In genomic region chr2:22764774-22765387, GRCm38 (mm10) we compare ENCODE assay signal across 18 mouse cellular contexts. TPM values are rescaled to one million over a fixed set of nuclear protein-coding genes. Genes with fewer than 3 reads are reported as not detected.
A peak's percentile ranks its signal among the peaks of the same experiment; 100 is the strongest.
DNase-seq lines count a peak whose midpoint lies in the region; ATAC-seq and TF ChIP-seq lines count a peak whose summit lies in the region.
"Had no signal": no experiment of that assay in that cellular context is flagged by ENCODE, and none has a peak within 500 bp of the region (broad histone marks: within the 10 kb centered on the region; RNA-seq: fewer than 3 reads in every experiment).

No protein-coding gene starts in this region.

- H3K9me3 ChIP-seq in hindbrain, postnatal 0 days (ENCODE audit: low read length), result no peaks in the 10 kb centered on the region
- no peaks in the 10 kb centered on the region for H3K9me3 ChIP-seq in hindbrain, embryonic 12.5 days (replicated peaks)
- H3K9me3 ChIP-seq in midbrain, embryonic 14.5 days (ENCODE audit: control insufficient read depth, low read length), result no peaks in the 10 kb centered on the region
- no peaks in the 10 kb centered on the region; the same call in 1 of the 2 replicates for H3K9me3 ChIP-seq in midbrain, embryonic 10.5 days (replicated peaks)
- no peaks in the 10 kb centered on the region for H3K9me3 ChIP-seq in MEL (replicated peaks; ENCODE audit: insufficient read depth, low read length)
- H3K9me3 ChIP-seq: heart, embryonic 10.5 days; hindbrain, embryonic 15.5 days had no signal

- H3K4me3 ChIP-seq in hindbrain, postnatal 0 days (ENCODE audit: low read length), result no peak overlapping the region
- no peak overlapping the region for H3K4me3 ChIP-seq in hindbrain, embryonic 12.5 days
- H3K4me3 ChIP-seq in midbrain, embryonic 14.5 days (replicated peaks; ENCODE audit: low read depth, low read length), result no peak overlapping the region
- no peak overlapping the region for H3K4me3 ChIP-seq in midbrain, embryonic 10.5 days
- H3K4me3 ChIP-seq in MEL (ENCODE audit: control insufficient read depth in 1 of 2, insufficient read depth in 1 of 2, low read depth in 2 of 2, low read length in 2 of 2), result no peak overlapping the region
- H3K4me3 ChIP-seq: heart, embryonic 10.5 days; hindbrain, embryonic 15.5 days had no signal

- H3K79me2 ChIP-seq in MEL (ENCODE audit: control insufficient read depth, insufficient read depth, low read length, poor library complexity), result no peaks in the 10 kb centered on the region

- TF ChIP-seq CTCF in hindbrain, postnatal 0 days (IDR thresholded peaks at IDR 0.05; ENCODE audit: low read depth), result no peak
- TF ChIP-seq CTCF in MEL (IDR thresholded peaks at IDR 0.05 in 2 of 3, conservative IDR thresholded peaks at IDR 0.05 in 1 of 3; ENCODE audit: control insufficient read depth in 1 of 3, insufficient read depth in 1 of 3, low read depth in 2 of 3, low read length in 3 of 3, poor library complexity in 1 of 3, severe bottlenecking in 1 of 3), result no peak

- TF ChIP-seq POLR2A in MEL (IDR thresholded peaks at IDR 0.05; ENCODE audit: control insufficient read depth in 1 of 2, insufficient read depth in 1 of 2, low read depth in 1 of 2, low read length in 2 of 2, poor library complexity in 1 of 2), result no peak

- 0 out of 2 replicates have a peak, but pooled peaks have one; percentile 38 for ATAC-seq in hindbrain, postnatal 0 days
- ATAC-seq in hindbrain, embryonic 12.5 days (ENCODE audit: low FRiP score), result no peak; the same call in 1 of the 2 replicates
- ATAC-seq in midbrain, embryonic 14.5 days (ENCODE audit: low FRiP score, low TSS enrichment), result no peak
- ATAC-seq: forebrain, postnatal 0 days; liver, postnatal 0 days had no signal

- no peak overlapping the region for H3K27ac ChIP-seq in hindbrain, postnatal 0 days
- no peak overlapping the region for H3K27ac ChIP-seq in hindbrain, embryonic 12.5 days
- H3K27ac ChIP-seq in midbrain, embryonic 14.5 days (replicated peaks; ENCODE audit: low read depth, low read length), result no peak overlapping the region
- H3K27ac ChIP-seq in midbrain, embryonic 10.5 days (replicated peaks), result no peak overlapping the region
- H3K27ac ChIP-seq in MEL (ENCODE audit: control insufficient read depth, low read depth, low read length), result no peak overlapping the region
- H3K27ac ChIP-seq: heart, embryonic 10.5 days; hindbrain, embryonic 15.5 days; kidney, postnatal 0 days had no signal

- TF ChIP-seq RAD21 in MEL (IDR thresholded peaks at IDR 0.05; ENCODE audit: low read depth, low read length), result no peak

- DNase-seq in hindbrain, postnatal 0 days (ENCODE audit: low spot score), result no peak
- DNase-seq in midbrain, embryonic 14.5 days, result peak; percentile 27
- no peak for DNase-seq in midbrain, embryonic 10.5 days (ENCODE audit: low spot score)
- DNase-seq in MEL (ENCODE audit: low read depth, low spot score), result peak; percentile 46
- DNase-seq in layer of hippocampus, adult 9-11 months, result peak; percentile 46
- DNase-seq in ovary, postnatal 10 days (ENCODE audit: low spot score), result no peak
- DNase-seq: cerebellum, postnatal 10 days; forebrain, postnatal 0 days; gastrocnemius, postnatal 36 days; heart, postnatal 10 days; kidney, adult 11 months; liver; liver, postnatal 0 days; lung, postnatal 14 days had no signal

- H3K36me3 ChIP-seq in hindbrain, postnatal 0 days (ENCODE audit: insufficient read depth, low read length), result no peaks in the 10 kb centered on the region
- no peaks in the 10 kb centered on the region for H3K36me3 ChIP-seq in hindbrain, embryonic 12.5 days
- no peaks in the 10 kb centered on the region for H3K36me3 ChIP-seq in midbrain, embryonic 14.5 days (ENCODE audit: control insufficient read depth, insufficient read depth, low read length)
- no peaks in the 10 kb centered on the region for H3K36me3 ChIP-seq in midbrain, embryonic 10.5 days
- H3K36me3 ChIP-seq in MEL (ENCODE audit: control insufficient read depth in 1 of 2, insufficient read depth in 2 of 2, low read length in 2 of 2), result peaks cover 0 to 12% of the 10 kb centered on the region in 2 experiments; a peak in 2 of 4 replicates
- H3K36me3 ChIP-seq: heart, embryonic 10.5 days; hindbrain, embryonic 15.5 days had no signal

- no peaks in the 10 kb centered on the region for H3K27me3 ChIP-seq in hindbrain, postnatal 0 days (ENCODE audit: insufficient read depth, low read length)
- no peaks in the 10 kb centered on the region for H3K27me3 ChIP-seq in hindbrain, embryonic 12.5 days
- no peaks in the 10 kb centered on the region for H3K27me3 ChIP-seq in midbrain, embryonic 14.5 days (ENCODE audit: control insufficient read depth, insufficient read depth, low read length)
- no peaks in the 10 kb centered on the region for H3K27me3 ChIP-seq in midbrain, embryonic 10.5 days (ENCODE audit: low read depth, poor library complexity, severe bottlenecking)
- no peaks in the 10 kb centered on the region for H3K27me3 ChIP-seq in MEL (ENCODE audit: control insufficient read depth in 1 of 2, insufficient read depth in 2 of 2, low read length in 2 of 2)
- H3K27me3 ChIP-seq: hindbrain, embryonic 15.5 days had no signal

- WGBS in hindbrain, postnatal 0 days, result 58% methylated on average over 5 of the region's 5 CpGs
- 71% methylated on average over 5 of the region's 5 CpGs for WGBS in hindbrain, embryonic 12.5 days
- 59% methylated on average over 5 of the region's 5 CpGs for WGBS in midbrain, embryonic 14.5 days
- WGBS in midbrain, embryonic 10.5 days, result 79% methylated on average over 5 of the region's 5 CpGs

- no peak overlapping the region for H3K9ac ChIP-seq in hindbrain, postnatal 0 days (replicated peaks; ENCODE audit: low read length)
- no peak overlapping the region for H3K9ac ChIP-seq in hindbrain, embryonic 12.5 days
- no peak overlapping the region for H3K9ac ChIP-seq in midbrain, embryonic 14.5 days (replicated peaks; ENCODE audit: low read length)
- no peak overlapping the region for H3K9ac ChIP-seq in MEL (ENCODE audit: control insufficient read depth, low read depth, low read length, poor library complexity, severe bottlenecking)
- H3K9ac ChIP-seq: forebrain, postnatal 0 days; hindbrain, embryonic 15.5 days; liver, postnatal 0 days had no signal

- H3K4me1 ChIP-seq in hindbrain, postnatal 0 days (ENCODE audit: insufficient read depth, low read length), result no peaks in the 10 kb centered on the region
- H3K4me1 ChIP-seq in hindbrain, embryonic 12.5 days, result no peaks in the 10 kb centered on the region
- no peaks in the 10 kb centered on the region for H3K4me1 ChIP-seq in midbrain, embryonic 14.5 days (ENCODE audit: control insufficient read depth, insufficient read depth, low read length)
- H3K4me1 ChIP-seq in midbrain, embryonic 10.5 days, result no peaks in the 10 kb centered on the region
- peaks cover 6 to 14% of the 10 kb centered on the region in 2 experiments for H3K4me1 ChIP-seq in MEL (ENCODE audit: control insufficient read depth in 1 of 2, insufficient read depth in 2 of 2, low read length in 2 of 2)
- H3K4me1 ChIP-seq: heart, embryonic 10.5 days; hindbrain, embryonic 15.5 days had no signal

- peak; percentile 44 to 64 for TF ChIP-seq EP300 in MEL (IDR thresholded peaks at IDR 0.05; ENCODE audit: low read depth in 1 of 2, low read length in 2 of 2)

- no peak overlapping the region for H3K4me2 ChIP-seq in hindbrain, postnatal 0 days (ENCODE audit: low read depth, low read length)
- no peak overlapping the region for H3K4me2 ChIP-seq in hindbrain, embryonic 12.5 days (replicated peaks)
- H3K4me2 ChIP-seq in midbrain, embryonic 14.5 days (ENCODE audit: low read length), result no peak overlapping the region
- H3K4me2 ChIP-seq: hindbrain, embryonic 15.5 days had no signal

TF ChIP-seq in MEL, 35 proteins besides CTCF, POLR2A, EP300 and RAD21:
- TF ChIP-seq ZMIZ1 (IDR thresholded peaks at IDR 0.05; ENCODE audit: low read depth, low read length), result no peak
- no peak for TF ChIP-seq USF1 (IDR thresholded peaks at IDR 0.05; ENCODE audit: low read depth, low read length)
- TF ChIP-seq SIN3A (IDR thresholded peaks at IDR 0.05; ENCODE audit: low read length), result 0 out of 2 replicates have a peak, but pooled peaks have one; percentile 16
- TF ChIP-seq JUND (IDR thresholded peaks at IDR 0.05; ENCODE audit: low read depth, low read length), result no peak
- no peak for TF ChIP-seq POLR2AphosphoS5 (IDR thresholded peaks at IDR 0.05; ENCODE audit: borderline replicate concordance, low read depth, low read length)
- TF ChIP-seq ZNF384 (IDR thresholded peaks at IDR 0.05; ENCODE audit: low read depth, low read length), result peak; percentile 84

RNA-seq across cellular contexts. Expression of gene Apbb1ip, which starts 9.0 kb away (rescaled TPM):
- total RNA-seq in hindbrain, postnatal 0 days (2014; rRNA removed), result 0.10 and 1.0 TPM in 2 replicates
- 1.7 and 2.5 TPM in 2 replicates for polyA plus RNA-seq in hindbrain, postnatal 0 days (2015; fragmentation: Nextera tagmentation; extraction: Ambion mirVana)
- polyA plus RNA-seq in hindbrain, embryonic 12.5 days (2016; fragmentation: Nextera tagmentation; extraction: Ambion mirVana), result 0.65 and 1.7 TPM in 2 replicates
- polyA plus RNA-seq in midbrain, embryonic 14.5 days (2014; fragmentation: Nextera tagmentation; extraction: Ambion mirVana), result 0.58 and 0.86 TPM in 2 replicates
- 0.84 and 1.1 TPM in 2 replicates for polyA plus RNA-seq in midbrain, embryonic 10.5 days (2016; fragmentation: Nextera tagmentation; extraction: Ambion mirVana)
- total RNA-seq in MEL (2012; rRNA removed), result 7.4 and 10.8 TPM in 2 replicates
- polyA plus RNA-seq in MEL (2012; ENCODE audit: insufficient read depth in 1 of 2, insufficient read length in 2 of 2, low read depth in 1 of 2, low replicate concordance in 2 of 2, missing spikeins in 1 of 2), result 10 to 100 TPM in 1 of 2 experiments, not detected in 1; 60.7 TPM

Comparison
In these comparisons a context has a peak if more than half of its experiments do, and no peak if none do; other contexts are left out.
1. DNase-seq: peak in midbrain, embryonic 14.5 days (single experiment), MEL (single experiment) and layer of hippocampus, adult 9-11 months (single experiment); none in hindbrain, postnatal 0 days (single experiment), midbrain, embryonic 10.5 days (single experiment) and ovary, postnatal 10 days (single experiment).
2. RNA of gene Apbb1ip, which starts 9.0 kb away (polyA plus RNA-seq): 60.7 TPM in MEL; 1.7 to 2.5 TPM in hindbrain, postnatal 0 days, 0.84 to 1.1 TPM in midbrain, embryonic 10.5 days, 0.58 to 0.86 TPM in midbrain, embryonic 14.5 days and 0.65 to 1.7 TPM in hindbrain, embryonic 12.5 days; every median in the first group is over 10 times any median in the second.